Mouse (Mus musculus) G1E (cell line): ENCODE measurements at regions not wholly inside any gene's neighbourhood (a gene's known extent, or its start where the extent isn't known, plus 50 kb on each side); places are given as distances from the start of the nearest gene placed in this dataset.

ENCODE experiments used
- ATAC-seq: 2 replicates; pipeline ENCODE4 v1.8.0; 2016; ENCODE audit warnings: mild to moderate bottlenecking; ENCODE audit not compliant: insufficient number of reproducible peaks, poor library complexity, low FRiP score, severe bottlenecking; ENCODE audit errors: extremely low read depth
- DNase-seq: peaks from one replicate; pipeline ENCODE4 v3.0.0; 2012; ENCODE audit warnings: low spot score
- H3K27me3 ChIP-seq: 2 replicates; pipeline ENCODE4 v1.6.1; 2012; ENCODE audit warnings: mild to moderate bottlenecking, low read length, inconsistent platforms; ENCODE audit not compliant: insufficient read depth
- H3K36me3 ChIP-seq: replicated peaks from 2 replicates; pipeline ENCODE3; 2012; ENCODE audit warnings: mild to moderate bottlenecking, inconsistent platforms
- H3K4me1 ChIP-seq: 2 replicates; pipeline ENCODE4 v1.6.1; 2012; ENCODE audit warnings: low read depth, low read length, inconsistent platforms, mixed read lengths; ENCODE audit not compliant: insufficient read depth
- H3K4me3 ChIP-seq: 2 replicates; pipeline ENCODE4 v1.5.1; 2012; ENCODE audit warnings: low read depth, mild to moderate bottlenecking, inconsistent platforms, low read length, moderate library complexity, mixed read lengths
- H3K9me3 ChIP-seq: replicated peaks from 2 replicates; pipeline ENCODE4 v1.6.1; 2012; ENCODE audit warnings: inconsistent platforms
- CTCF ChIP-seq: IDR thresholded peaks from 2 replicates; pipeline ENCODE4 v1.5.1; 2012; ENCODE audit warnings: low read depth, low read length, inconsistent platforms, mixed read lengths
- GATA1 ChIP-seq: IDR thresholded peaks from 2 replicates; pipeline ENCODE4 v1.6.1; 2012; ENCODE audit warnings: borderline replicate concordance, low read length, inconsistent platforms, mixed read lengths
- GATA2 ChIP-seq: IDR thresholded peaks from 2 replicates; pipeline ENCODE4 v1.6.1; 2012; ENCODE audit warnings: low read depth, low read length, inconsistent platforms, borderline replicate concordance
- POLR2AphosphoS5 ChIP-seq: IDR thresholded peaks from 2 replicates; pipeline ENCODE4 v1.6.1; 2012; ENCODE audit warnings: low read depth, low read length, inconsistent platforms; ENCODE audit not compliant: insufficient replicate concordance
- TAL1 ChIP-seq: conservative IDR thresholded peaks from 2 replicates; pipeline ENCODE4 v1.6.1; 2012; ENCODE audit warnings: low read depth, low read length, inconsistent platforms, mixed read lengths

- TF ChIP-seq POLR2AphosphoS5 = no peak
- no peak for TF ChIP-seq GATA1
- no peak for TF ChIP-seq TAL1
- TF ChIP-seq CTCF = no peak
- TF ChIP-seq GATA2 = no peak
- Histone ChIP-seq H3K4me1 (no peaks in the 10 kb centered on the region), H3K4me3 (no peak overlapping the region), H3K36me3 (no peaks in the 10 kb centered on the region), H3K9me3 (no peaks in the 10 kb centered on the region), H3K27me3 (peaks cover 9% of the 10 kb centered on the region; the same call in 1 of the 2 replicates)
- DNase-seq = no peak
- no peak for ATAC-seq
Observed at GRCm38 (mm10) chr1:61160505-61160904, 182.8 kb downstream of the Icos start.

- Histone ChIP-seq H3K27me3 (peaks cover 6% of the 10 kb centered on the region; the same call in 1 of the 2 replicates), H3K4me3 (no peak overlapping the region), H3K9me3 (no peaks in the 10 kb centered on the region), H3K36me3 (no peaks in the 10 kb centered on the region), H3K4me1 (no peaks in the 10 kb centered on the region)
- DNase-seq (no peak), ATAC-seq (no peak)
- no peak for TF ChIP-seq CTCF
- TF ChIP-seq POLR2AphosphoS5 = no peak
- TF ChIP-seq GATA1 = no peak
- no peak for TF ChIP-seq TAL1
- TF ChIP-seq GATA2 = no peak
Observed at GRCm38 (mm10) chr1:61164271-61164670, 186.5 kb downstream of the Icos start.

DNA sequence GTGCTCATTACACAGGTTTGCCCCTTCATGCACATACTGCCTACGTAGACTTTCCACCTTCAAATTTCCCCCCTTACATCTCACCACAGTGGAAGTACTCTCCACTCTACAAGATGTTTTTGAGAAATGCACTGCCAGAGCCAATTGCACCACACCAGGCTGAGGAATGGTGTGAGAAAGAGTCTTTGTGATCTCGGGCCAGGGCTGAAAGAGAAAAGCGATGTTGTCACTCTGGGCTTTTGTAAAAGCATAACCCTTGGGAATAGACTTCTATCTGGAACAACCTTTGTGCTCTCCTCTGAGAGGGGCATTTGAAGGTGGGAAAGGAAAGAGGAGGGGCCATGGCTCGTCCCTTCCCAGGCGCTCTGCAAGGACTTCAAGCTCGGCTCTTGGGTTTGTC, 194.2 kb downstream of the Icos start:
- ATAC-seq (no peak), DNase-seq (no peak)
- no peaks in the 10 kb centered on the region for H3K4me1 ChIP-seq
- H3K36me3 ChIP-seq = no peaks in the 10 kb centered on the region
- no peak for TF ChIP-seq CTCF
- peaks cover 3% of the 10 kb centered on the region; the same call in 1 of the 2 replicates for H3K27me3 ChIP-seq
- H3K9me3 ChIP-seq = peaks cover 3% of the 10 kb centered on the region; the same call in 1 of the 2 replicates
- no peak overlapping the region for H3K4me3 ChIP-seq

DNA sequence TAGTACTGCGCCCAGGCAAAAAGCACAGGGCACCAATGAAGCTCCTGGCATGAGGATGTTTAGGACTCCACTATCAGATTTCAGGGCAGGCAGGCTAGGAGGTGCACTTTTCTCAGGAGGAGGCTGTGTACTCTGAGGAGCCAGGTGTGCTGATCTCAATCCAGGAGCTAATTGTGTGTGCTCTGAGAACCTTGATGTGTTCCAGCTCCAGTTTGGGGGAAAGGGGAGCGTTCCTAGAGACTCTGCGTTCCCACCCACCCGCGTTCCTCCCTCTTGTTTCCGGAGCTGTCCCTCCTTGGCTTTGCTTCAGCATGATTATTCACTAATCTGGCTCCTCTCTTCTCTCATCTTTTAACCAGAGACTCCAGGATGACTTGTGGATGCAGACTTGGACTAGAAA, 195.2 kb downstream of the Icos start:
- DNase-seq (no peak), ATAC-seq (no peak)
- TF ChIP-seq GATA2 (no peak), TAL1 (no peak)
- Histone ChIP-seq H3K4me3 (no peak overlapping the region), H3K9me3 (peaks cover 3% of the 10 kb centered on the region; the same call in 1 of the 2 replicates), H3K27me3 (peaks cover 3% of the 10 kb centered on the region; the same call in 1 of the 2 replicates), H3K4me1 (no peaks in the 10 kb centered on the region), H3K36me3 (no peaks in the 10 kb centered on the region)

DNA sequence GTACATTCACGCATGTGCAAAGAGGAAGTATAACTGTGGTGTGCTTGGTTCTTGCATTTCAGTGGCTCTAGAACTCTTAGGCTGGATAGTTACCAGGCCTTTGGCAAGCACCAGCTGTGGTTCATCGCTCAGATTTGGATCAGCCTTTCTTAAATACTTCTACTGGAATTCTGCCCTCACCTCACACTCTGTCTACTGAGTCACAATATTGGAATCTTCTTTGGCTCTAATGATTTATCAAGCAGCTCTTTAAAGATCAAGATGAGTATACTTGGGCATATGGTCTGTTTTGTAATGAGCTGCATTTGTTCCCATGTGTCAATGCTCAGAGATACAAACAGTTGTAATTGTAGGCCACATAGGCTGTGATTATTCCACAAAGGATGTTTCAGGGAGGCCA, 197.5 kb downstream of the Icos start:
- TF ChIP-seq GATA2 = no peak
- no peak for TF ChIP-seq CTCF
- no peak for TF ChIP-seq TAL1
- TF ChIP-seq POLR2AphosphoS5 = no peak
- TF ChIP-seq GATA1 = no peak
- H3K36me3 ChIP-seq = no peaks in the 10 kb centered on the region
- no peak overlapping the region for H3K4me3 ChIP-seq
- no peaks in the 10 kb centered on the region; the same call in 1 of the 2 replicates for H3K9me3 ChIP-seq
- no peak for ATAC-seq
- H3K27me3 ChIP-seq = no peaks in the 10 kb centered on the region; the same call in 1 of the 2 replicates
- H3K4me1 ChIP-seq = no peaks in the 10 kb centered on the region
- no peak for DNase-seq

GRCm38 (mm10) chr1:61179461-61179860, 201.7 kb downstream of the Icos start:
- no peaks in the 10 kb centered on the region for H3K9me3 ChIP-seq
- no peak for ATAC-seq
- no peak for DNase-seq

GRCm38 (mm10) chr1:61181099-61181821, 203.5 kb downstream of the Icos start:
- Histone ChIP-seq H3K4me1 (no peaks in the 10 kb centered on the region), H3K4me3 (no peak overlapping the region), H3K9me3 (no peaks in the 10 kb centered on the region), H3K36me3 (no peaks in the 10 kb centered on the region), H3K27me3 (no peaks in the 10 kb centered on the region)
- TF ChIP-seq TAL1 = no peak
- TF ChIP-seq POLR2AphosphoS5 = no peak
- TF ChIP-seq CTCF = peak; percentile 59
- ATAC-seq (no peak), DNase-seq (peak; percentile 28)

More at GRCm38 (mm10) chr1:61179461-61179860, 201.7 kb downstream of the Icos start:
- Histone ChIP-seq H3K4me3 (no peak overlapping the region), H3K36me3 (no peaks in the 10 kb centered on the region), H3K4me1 (no peaks in the 10 kb centered on the region), H3K27me3 (no peaks in the 10 kb centered on the region)
- TF ChIP-seq GATA2 (no peak), TAL1 (no peak), GATA1 (no peak), CTCF (no peak), POLR2AphosphoS5 (no peak)
